Mouse (Mus musculus) lung, embryonic 14.5 days (tissue): ENCODE data around the gene Acsl5. TPM values are rescaled to one million over a fixed set of nuclear protein-coding genes. Genes with fewer than 3 reads are reported as not detected.

Experiments
- ATAC-seq: fragments of 200-750 bp; cut with Nextera tagmentation; 2 replicates; pipeline ENCODE4 v1.8.0; 2017; ENCODE audit warnings: mild to moderate bottlenecking, moderate TSS enrichment, moderate library complexity; ENCODE audit not compliant: insufficient read depth
- DNase-seq: peaks from one replicate; pipeline ENCODE4 v3.0.0-alpha.2; 2015
- H3K27ac ChIP-seq: fragments of 300-500 bp; sonication (generic); 2 replicates; pipeline ENCODE4 v1.5.1; 2014; ENCODE audit warnings: low read depth, mild to moderate bottlenecking, moderate library complexity
- H3K27me3 ChIP-seq: fragments of 300-500 bp; sonication (generic); 2 replicates; pipeline ENCODE4 v1.6.1; 2014; ENCODE audit warnings: low read length, control low read depth; ENCODE audit not compliant: insufficient read depth
- H3K36me3 ChIP-seq: fragments of 300-500 bp; sonication (generic); 2 replicates; pipeline ENCODE4 v1.6.1; 2014; ENCODE audit warnings: control low read depth; ENCODE audit not compliant: insufficient read depth
- H3K4me1 ChIP-seq: fragments of 300-500 bp; sonication (generic); 2 replicates; pipeline ENCODE4 v1.6.1; 2014; ENCODE audit warnings: antibody characterized with exemption, control low read depth; ENCODE audit not compliant: insufficient read depth
- H3K4me2 ChIP-seq: fragments of 300-500 bp; sonication (generic); 2 replicates; pipeline ENCODE4 v1.6.1; 2014; ENCODE audit warnings: mild to moderate bottlenecking
- H3K4me3 ChIP-seq: fragments of 300-500 bp; sonication (generic); 2 replicates; pipeline ENCODE4 v1.5.1; 2014; ENCODE audit warnings: low read depth, low read length
- H3K9ac ChIP-seq: fragments of 300-500 bp; sonication (generic); 2 replicates; pipeline ENCODE4 v1.6.1; 2014
- H3K9me3 ChIP-seq: fragments of 300-500 bp; sonication (generic); 2 replicates; pipeline ENCODE4 v1.6.1; 2016; ENCODE audit warnings: low read depth, low read length, control low read depth
- CTCF ChIP-seq: IDR thresholded peaks from 2 replicates; pipeline ENCODE4 v1.5.1; 2016; ENCODE audit warnings: antibody characterized with exemption, low read depth
- WGBS: fragments of 180-500 bp; shearing (Covaris S2); extraction: QIAGEN DNeasy Blood & Tissue Kit; methylation state at CpG from one replicate; pipeline ENCODE4 v1.1.7; 2014; 5-methylcytosine and 5-hydroxymethylcytosine counted together
- polyA plus RNA-seq: library from polyadenylated mRNA; unstranded; fragments of >200 nt; fragmentation: Nextera tagmentation; extraction: Ambion mirVana; gene quantifications from 2 replicates; pipeline ENCODE4 v1.2.1, GENCODE M21; 2014

Acsl5 gene
- polyA plus RNA-seq, 1 experiment from 2014 or later = 60.1 TPM

- H3K9me3 ChIP-seq = no peaks in the 10 kb centered on the region
- no peaks in the 10 kb centered on the region for H3K4me1 ChIP-seq
- no peak overlapping the region for H3K4me3 ChIP-seq
- H3K36me3 ChIP-seq = peaks cover 59% of the 10 kb centered on the region
- no peak overlapping the region for H3K9ac ChIP-seq
- no peak for TF ChIP-seq CTCF
- ATAC-seq (no peak), DNase-seq (no peak)
- H3K27me3 ChIP-seq = no peaks in the 10 kb centered on the region
- no peak overlapping the region for H3K27ac ChIP-seq
- no peak overlapping the region for H3K4me2 ChIP-seq
- WGBS = 76% methylated on average over 9 of the region's 9 CpGs
These were observed 43.3 kb downstream of the Acsl5 start for GRCm38 (mm10) chr19:55295075-55295474.

GRCm38 (mm10) chr19:55295556-55295955 lies 43.8 kb downstream of the Acsl5 start:
- Histone ChIP-seq H3K36me3 (peaks cover 61% of the 10 kb centered on the region), H3K4me2 (no peak overlapping the region), H3K27me3 (no peaks in the 10 kb centered on the region), H3K4me3 (no peak overlapping the region), H3K4me1 (no peaks in the 10 kb centered on the region), H3K27ac (no peak overlapping the region), H3K9ac (no peak overlapping the region), H3K9me3 (no peaks in the 10 kb centered on the region)
- ATAC-seq (no peak), DNase-seq (no peak)
- TF ChIP-seq CTCF = no peak
- WGBS = 80% methylated on average over 3 of the region's 3 CpGs

GRCm38 (mm10) chr19:55296301-55296700 lies 44.6 kb downstream of the Acsl5 start:
- no peaks in the 10 kb centered on the region for H3K27me3 ChIP-seq
- no peak overlapping the region for H3K4me2 ChIP-seq
- 92% methylated on average over 2 of the region's 2 CpGs for WGBS
- no peak overlapping the region for H3K4me3 ChIP-seq
- no peak for TF ChIP-seq CTCF
- no peak for DNase-seq
- H3K4me1 ChIP-seq = no peaks in the 10 kb centered on the region
- H3K27ac ChIP-seq = no peak overlapping the region
- no peaks in the 10 kb centered on the region for H3K9me3 ChIP-seq
- ATAC-seq = no peak
- no peak overlapping the region for H3K9ac ChIP-seq
- H3K36me3 ChIP-seq = peaks cover 61% of the 10 kb centered on the region

GRCm38 (mm10) chr19:55297489-55297888 lies 45.8 kb downstream of the Acsl5 start:
- Histone ChIP-seq H3K4me1 (no peaks in the 10 kb centered on the region), H3K9me3 (no peaks in the 10 kb centered on the region), H3K36me3 (peaks cover 70% of the 10 kb centered on the region), H3K4me2 (no peak overlapping the region), H3K27me3 (no peaks in the 10 kb centered on the region), H3K9ac (no peak overlapping the region), H3K4me3 (no peak overlapping the region), H3K27ac (no peak overlapping the region)
- ATAC-seq (no peak), DNase-seq (no peak)
- no peak for TF ChIP-seq CTCF
- WGBS = 95% methylated on average over 2 of the region's 2 CpGs

- no peak overlapping the region for H3K4me2 ChIP-seq
- ATAC-seq = no peak
- no peak overlapping the region for H3K9ac ChIP-seq
- no peak for DNase-seq
- WGBS = 69% methylated on average over 5 of the region's 5 CpGs
- no peaks in the 10 kb centered on the region for H3K9me3 ChIP-seq
- no peak overlapping the region for H3K27ac ChIP-seq
- no peaks in the 10 kb centered on the region for H3K4me1 ChIP-seq
- no peak for TF ChIP-seq CTCF
- peaks cover 75% of the 10 kb centered on the region for H3K36me3 ChIP-seq
- no peak overlapping the region for H3K4me3 ChIP-seq
- no peaks in the 10 kb centered on the region for H3K27me3 ChIP-seq
These were observed 46.2 kb downstream of the Acsl5 start for GRCm38 (mm10) chr19:55297961-55298360.

GRCm38 (mm10) chr19:55299378-55299777 lies 47.6 kb downstream of the Acsl5 start:
- Histone ChIP-seq H3K27ac (no peak overlapping the region; the same call in 1 of the 2 replicates), H3K4me1 (no peaks in the 10 kb centered on the region), H3K4me3 (no peak overlapping the region), H3K4me2 (no peak overlapping the region), H3K9ac (no peak overlapping the region), H3K36me3 (peaks cover 82% of the 10 kb centered on the region), H3K9me3 (no peaks in the 10 kb centered on the region), H3K27me3 (no peaks in the 10 kb centered on the region)
- no peak for TF ChIP-seq CTCF
- ATAC-seq (no peak), DNase-seq (no peak)
- WGBS = 86% methylated on average over 1 of the region's 1 CpGs

- no peak for DNase-seq
- Histone ChIP-seq H3K9me3 (no peaks in the 10 kb centered on the region), H3K4me3 (no peak overlapping the region), H3K27me3 (no peaks in the 10 kb centered on the region), H3K9ac (no peak overlapping the region), H3K27ac (peak overlapping the region; percentile 60), H3K36me3 (peaks cover 83% of the 10 kb centered on the region), H3K4me2 (no peak overlapping the region), H3K4me1 (no peaks in the 10 kb centered on the region)
- 79% methylated on average over 3 of the region's 3 CpGs for WGBS
- no peak for ATAC-seq
- no peak for TF ChIP-seq CTCF
These were observed 48.8 kb downstream of the Acsl5 start for GRCm38 (mm10) chr19:55300525-55300924.

- Histone ChIP-seq H3K27me3 (no peaks in the 10 kb centered on the region), H3K4me3 (no peak overlapping the region), H3K27ac (no peak overlapping the region), H3K4me2 (no peak overlapping the region), H3K9me3 (no peaks in the 10 kb centered on the region), H3K36me3 (peaks cover 71% of the 10 kb centered on the region), H3K4me1 (no peaks in the 10 kb centered on the region), H3K9ac (no peak overlapping the region)
- ATAC-seq (no peak), DNase-seq (peak; percentile 81)
- TF ChIP-seq CTCF = peak; percentile 52
These were observed 53.3 kb downstream of the Acsl5 start for GRCm38 (mm10) chr19:55305024-55305423.
